Mouse (Mus musculus): ENCODE results near the gene Tenm4.

The Tenm4 gene

GRCm38 (mm10) chr7:96242328-96243185 is 71.5 kb downstream of the Tenm4 start:
- DNase-seq (ENCODE audit: low spot score in 2 of 2) = no peak

DNA sequence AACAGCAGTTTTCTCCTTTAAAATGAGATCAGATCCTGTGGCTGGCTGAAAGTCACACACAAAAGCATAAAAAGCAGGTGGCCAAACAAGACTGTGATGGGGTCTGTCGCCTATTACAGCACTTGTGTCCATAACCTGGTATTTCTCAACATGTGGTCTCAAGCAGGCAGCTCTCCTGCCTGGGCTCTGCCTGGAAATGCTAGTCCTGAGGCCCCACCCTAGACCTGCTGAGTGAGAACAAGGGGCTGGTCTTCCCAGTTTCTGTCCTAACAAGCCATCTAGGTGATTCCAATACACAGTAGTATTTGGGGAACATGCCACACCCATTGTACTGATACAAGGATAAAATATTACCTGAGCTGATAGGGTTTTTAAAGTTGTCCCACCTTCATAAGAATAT is 73.8 kb downstream of the Tenm4 start:
- DNase-seq (ENCODE audit: low spot score in 2 of 2) = no peak

DNA sequence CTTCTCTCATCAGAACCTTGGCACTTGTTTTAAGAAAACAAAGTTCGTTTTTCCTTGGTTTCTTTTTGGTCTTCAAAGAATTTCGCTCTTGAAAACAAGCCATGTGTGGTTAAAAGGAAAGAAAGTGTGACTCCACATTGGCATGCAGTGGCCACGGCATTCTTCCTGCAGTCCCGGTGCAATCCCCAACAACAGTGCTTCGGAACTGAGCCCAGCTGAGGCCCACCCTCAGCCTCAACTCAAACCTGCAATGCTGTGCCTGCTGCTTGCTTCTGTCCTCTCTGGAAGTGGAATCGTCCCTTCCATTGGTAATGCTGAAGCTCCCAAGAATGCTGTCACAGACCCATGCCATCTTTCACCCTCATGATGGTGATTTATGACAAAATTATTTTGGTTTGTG is 88.6 kb downstream of the Tenm4 start:
- DNase-seq (ENCODE audit: low spot score in 2 of 2) = no peak

DNA sequence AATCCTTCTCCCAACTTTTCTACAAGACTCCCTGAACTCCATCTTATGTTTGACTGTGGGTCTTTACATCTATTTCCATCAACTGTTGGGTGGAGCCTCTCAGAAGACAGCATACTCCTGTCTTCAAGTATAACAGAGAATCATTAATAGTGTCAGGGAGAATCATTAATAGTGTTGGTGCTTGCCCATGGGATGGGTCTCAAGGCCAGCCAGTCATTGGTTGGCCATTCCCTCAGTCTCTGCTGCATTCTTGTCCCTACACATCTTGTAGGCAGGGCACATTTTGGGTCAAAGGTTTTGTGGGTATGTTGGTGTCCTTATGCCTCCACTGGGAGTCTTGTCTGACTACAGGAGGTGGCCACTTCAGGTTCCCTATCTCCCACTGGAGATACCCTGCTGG is 91.1 kb downstream of the Tenm4 start:
- no peak for DNase-seq (ENCODE audit: low spot score in 2 of 2)

GRCm38 (mm10) chr7:96265941-96266340 is 94.9 kb downstream of the Tenm4 start:
- DNase-seq (ENCODE audit: low spot score in 2 of 2) = no peak

GRCm38 (mm10) chr7:96267266-96267665 is 96.2 kb downstream of the Tenm4 start:
- no peak for DNase-seq (ENCODE audit: low spot score in 2 of 2)

DNA sequence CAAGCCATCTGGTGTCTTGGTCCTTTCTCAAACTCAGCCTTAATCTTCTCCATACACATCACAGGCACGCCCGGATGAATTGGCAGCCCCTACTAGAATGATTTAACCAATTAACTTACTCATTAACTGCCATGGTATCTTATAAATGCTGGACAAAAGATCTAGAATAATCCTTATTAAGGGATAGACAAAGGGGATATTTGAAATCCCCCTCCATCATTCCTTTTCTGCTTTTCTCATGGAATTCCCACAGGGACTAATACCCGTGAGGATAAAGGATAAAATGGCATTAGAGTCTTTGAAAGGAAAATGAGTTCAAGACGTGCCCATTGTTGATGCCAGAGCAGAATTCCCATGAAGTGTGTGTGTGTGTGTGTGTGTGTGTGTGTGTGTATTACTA is 99.6 kb downstream of the Tenm4 start:
- DNase-seq (ENCODE audit: low spot score in 2 of 2) = no peak

DNA sequence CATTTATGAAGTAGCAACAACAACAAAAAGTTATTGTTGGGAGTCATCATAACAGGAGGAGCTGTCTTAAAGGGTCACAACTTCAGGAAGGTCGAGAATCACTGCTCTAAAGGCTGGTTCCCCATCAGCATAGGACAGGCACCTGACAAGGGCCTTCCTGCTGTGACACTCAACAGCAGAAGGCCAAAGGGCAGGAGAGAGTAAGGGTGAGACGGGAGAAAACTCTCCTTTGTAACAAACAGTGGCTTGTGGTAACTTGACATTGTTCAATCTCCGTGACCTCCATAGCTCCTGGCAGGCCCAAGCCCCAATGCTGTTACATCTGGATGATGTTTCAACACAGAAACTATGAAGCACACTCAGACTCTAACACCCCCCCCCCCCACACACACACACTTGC is 101.0 kb downstream of the Tenm4 start:
- DNase-seq (ENCODE audit: low spot score in 2 of 2) = no peak

DNA sequence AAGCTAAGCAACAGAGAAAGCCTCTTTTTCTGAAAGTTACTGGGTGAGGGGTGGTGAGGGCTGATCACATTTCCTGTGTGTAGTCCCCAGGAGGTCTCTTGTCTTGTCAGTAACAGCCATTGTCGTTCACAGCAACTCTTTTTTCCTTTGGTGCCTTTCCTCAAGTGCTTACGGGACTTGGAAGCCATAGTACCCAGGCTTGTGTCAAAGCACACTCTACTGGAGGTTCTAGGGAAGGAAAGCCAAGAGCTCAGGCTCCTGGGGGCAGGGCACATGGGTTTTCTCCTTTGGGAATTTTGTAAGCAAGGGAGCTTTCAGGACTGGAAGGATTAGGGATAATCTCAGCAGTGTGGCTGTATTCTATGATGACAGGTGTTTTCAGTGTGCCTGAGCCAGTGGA is 103.4 kb downstream of the Tenm4 start:
- no peak for DNase-seq (ENCODE audit: low spot score in 2 of 2)

- DNase-seq (ENCODE audit: low spot score in 2 of 2) = no peak
Measured at GRCm38 (mm10) chr7:96277550-96277949, 106.5 kb downstream of the Tenm4 start.

DNA sequence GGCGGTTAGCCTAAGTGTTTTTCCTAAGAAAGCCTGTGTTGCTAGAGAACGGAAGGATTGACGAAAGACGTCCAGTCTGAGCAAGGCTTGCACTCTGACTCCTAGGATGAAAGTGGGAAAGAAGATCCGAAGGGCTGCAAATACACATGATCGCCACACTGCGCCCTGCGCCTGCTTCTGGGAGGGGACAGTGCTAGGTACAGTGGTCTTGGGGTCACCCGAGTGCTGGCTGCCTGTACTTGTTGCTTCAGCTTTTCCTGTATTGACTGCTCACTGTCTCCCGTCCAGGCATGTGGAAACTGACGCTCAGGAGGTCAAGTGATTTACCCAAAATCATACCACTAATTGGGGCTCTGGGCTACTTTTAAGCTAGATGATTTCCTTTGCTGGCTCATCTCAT is 107.3 kb downstream of the Tenm4 start:
- DNase-seq (ENCODE audit: low spot score in 2 of 2) = no peak

- no peak for DNase-seq (ENCODE audit: low spot score in 2 of 2)
Measured at GRCm38 (mm10) chr7:96280795-96281194, 109.7 kb downstream of the Tenm4 start.

DNA sequence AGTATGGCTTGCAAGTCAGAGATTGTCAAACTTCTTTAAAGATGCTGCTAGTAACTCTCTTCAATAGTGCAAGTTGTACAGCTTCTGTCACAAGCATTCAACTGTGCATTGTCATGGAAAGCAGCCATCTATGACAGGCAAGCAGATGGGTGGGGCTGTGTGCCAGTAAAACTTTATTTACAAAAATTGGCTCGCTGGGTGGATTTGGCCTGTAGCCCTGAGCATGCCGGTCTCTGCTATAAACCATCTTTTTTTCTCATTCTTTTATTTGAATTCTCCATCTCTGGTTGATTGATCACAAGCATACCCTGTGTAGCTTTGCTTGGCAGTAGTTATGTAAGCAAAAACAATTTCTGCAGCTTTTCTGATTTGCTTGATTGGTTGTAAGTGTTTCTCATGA is 119.5 kb downstream of the Tenm4 start:
- no peak for DNase-seq (ENCODE audit: low spot score in 2 of 2)

DNA sequence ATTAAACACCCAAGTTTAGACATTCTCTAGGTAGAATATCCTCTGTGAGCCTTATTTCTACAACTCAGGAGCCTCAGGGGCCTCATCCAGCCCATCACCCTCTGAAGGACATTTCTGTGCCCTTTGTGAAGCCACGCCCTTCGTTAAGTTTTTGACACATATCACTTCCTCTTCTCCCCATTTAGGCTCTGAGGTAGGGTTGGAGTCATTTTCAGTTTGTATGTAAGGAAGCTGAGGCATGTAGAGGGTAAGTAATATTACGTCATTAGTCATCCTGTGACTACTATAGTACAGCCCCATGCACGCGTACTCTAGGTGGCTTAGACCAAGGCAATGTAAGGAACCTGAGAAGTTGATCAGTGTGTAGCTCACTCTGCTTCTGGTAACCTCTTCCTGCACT is 124.9 kb downstream of the Tenm4 start:
- DNase-seq (ENCODE audit: low spot score in 2 of 2) = no peak

DNA sequence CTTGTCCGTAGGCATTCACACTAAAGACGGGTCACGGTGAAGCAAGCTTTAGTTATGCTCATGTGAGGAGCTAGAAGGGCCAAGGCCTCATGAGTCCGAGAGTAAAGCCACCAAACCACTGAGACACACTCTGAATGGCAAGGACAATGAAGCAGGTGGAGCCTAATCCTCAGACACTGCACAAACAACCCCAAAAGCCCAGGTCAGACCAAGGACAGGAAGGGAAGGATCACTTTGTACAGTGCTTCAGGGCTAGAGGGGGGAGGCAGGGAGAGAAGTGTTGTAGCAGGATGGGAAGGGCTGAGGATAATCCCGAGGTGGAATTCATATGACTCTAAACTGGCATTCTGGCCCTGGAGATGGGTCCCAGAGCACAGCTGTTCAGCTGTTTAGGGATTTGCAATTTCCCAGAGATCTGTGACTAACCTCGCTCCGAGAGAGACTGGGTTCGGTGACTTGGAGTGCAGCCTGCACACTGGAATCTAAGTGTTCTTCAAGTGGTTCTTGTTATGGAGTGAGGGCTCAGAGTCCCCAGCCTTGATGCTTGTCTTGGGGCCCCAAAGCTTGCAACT is 129.9 kb downstream of the Tenm4 start:
- DNase-seq (ENCODE audit: low spot score in 2 of 2) = no peak

DNA sequence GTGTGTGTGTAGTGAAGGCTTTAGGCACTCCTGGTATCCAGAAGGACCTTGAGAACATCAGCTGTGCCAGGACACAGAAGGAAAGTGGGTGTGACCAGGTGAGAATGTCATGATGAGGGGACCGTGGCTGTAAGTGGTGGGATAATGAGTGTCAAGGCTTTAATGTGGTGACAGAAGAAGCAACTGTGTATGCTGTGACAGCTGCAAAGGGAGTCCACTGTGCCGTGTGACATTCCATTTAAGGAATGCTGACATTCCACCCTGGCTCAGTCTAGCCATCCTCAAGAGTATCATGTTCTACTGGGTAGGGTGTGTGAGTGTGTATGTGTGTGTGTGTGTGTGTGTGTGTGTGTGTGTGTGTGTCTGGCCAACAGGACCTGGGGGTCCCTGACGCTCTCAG is 130.8 kb downstream of the Tenm4 start:
- no peak for DNase-seq (ENCODE audit: low spot score in 2 of 2)

- DNase-seq (ENCODE audit: low spot score in 2 of 2) = no peak
Measured at GRCm38 (mm10) chr7:96303963-96304362, 132.9 kb downstream of the Tenm4 start.

- no peak for DNase-seq (ENCODE audit: low spot score in 2 of 2)
Measured at GRCm38 (mm10) chr7:96305382-96305935, 134.4 kb downstream of the Tenm4 start.

- no peak for DNase-seq (ENCODE audit: low spot score in 2 of 2)
Measured at GRCm38 (mm10) chr7:96308106-96308505, 137.1 kb downstream of the Tenm4 start.

GRCm38 (mm10) chr7:96329343-96329742 is 158.3 kb downstream of the Tenm4 start:
- no peak for DNase-seq (ENCODE audit: low spot score in 2 of 2)

DNA sequence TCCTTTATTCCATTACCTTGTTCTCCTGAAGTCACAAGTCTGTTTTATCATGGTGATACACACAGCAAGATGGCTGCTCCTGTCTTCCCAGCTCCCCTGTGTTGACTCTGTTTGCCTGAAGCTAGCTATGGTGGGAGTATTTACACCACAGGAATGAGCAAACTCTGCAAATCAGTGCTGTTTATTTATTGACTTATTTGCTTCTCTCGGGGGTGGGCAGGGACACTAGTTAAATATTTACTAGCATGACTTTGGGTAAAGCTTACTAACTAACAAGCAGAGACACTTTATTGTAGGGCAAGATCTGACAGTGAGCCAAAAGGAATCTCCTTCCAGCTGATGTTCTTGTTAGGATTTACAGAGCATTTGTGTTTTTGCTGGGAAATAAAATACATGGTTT is 160.1 kb downstream of the Tenm4 start:
- DNase-seq (ENCODE audit: low spot score in 2 of 2) = no peak

GRCm38 (mm10) chr7:96334361-96334760 is 163.3 kb downstream of the Tenm4 start:
- no peak for DNase-seq (ENCODE audit: low spot score in 2 of 2)

- no peak for DNase-seq (ENCODE audit: low spot score in 2 of 2)
Measured at GRCm38 (mm10) chr7:96336376-96336775, 165.3 kb downstream of the Tenm4 start.
